Mouse (Mus musculus): Measurements from ENCODE around the gene Gm7903. TPM values are rescaled to one million over a fixed set of nuclear protein-coding genes. Genes with fewer than 3 reads are reported as not detected.
"Not testable (repeated sequence)": the region's sequence is repeated elsewhere in the genome, so short reads cannot be mapped to it uniquely, and the experiment has no call there.

Gene Gm7903
- total RNA-seq (2021): not detected
- long read RNA-seq, experiment 1: 0 reads
- long read RNA-seq, experiment 2: 0 reads

DNA sequence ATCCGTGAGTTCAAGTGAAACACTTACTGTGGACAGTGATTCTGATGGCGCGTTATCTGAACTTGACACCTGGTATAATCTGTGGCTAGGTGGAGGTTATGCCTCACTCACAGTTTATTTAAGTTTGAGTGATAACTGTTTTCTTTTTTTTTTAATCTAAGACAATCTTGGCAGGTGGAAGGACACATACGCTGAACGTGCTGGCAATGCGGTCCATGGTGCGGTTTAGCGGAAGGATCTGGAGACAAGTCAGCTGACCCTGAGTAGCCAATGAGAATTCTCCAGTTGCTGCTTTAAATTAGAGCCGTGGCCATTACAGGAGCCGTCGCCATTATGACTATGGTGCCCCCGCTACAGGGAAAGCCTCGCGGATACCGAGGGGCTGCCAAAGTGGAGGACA is at the start of gene Gm7903:
TSS of gene Gm7903 (plus strand) at position 301 of the 400 bp plus-strand sequence.
- DNase-seq; intact Hi-C loops (cut with DNase I): not testable (repeated sequence)

DNA sequence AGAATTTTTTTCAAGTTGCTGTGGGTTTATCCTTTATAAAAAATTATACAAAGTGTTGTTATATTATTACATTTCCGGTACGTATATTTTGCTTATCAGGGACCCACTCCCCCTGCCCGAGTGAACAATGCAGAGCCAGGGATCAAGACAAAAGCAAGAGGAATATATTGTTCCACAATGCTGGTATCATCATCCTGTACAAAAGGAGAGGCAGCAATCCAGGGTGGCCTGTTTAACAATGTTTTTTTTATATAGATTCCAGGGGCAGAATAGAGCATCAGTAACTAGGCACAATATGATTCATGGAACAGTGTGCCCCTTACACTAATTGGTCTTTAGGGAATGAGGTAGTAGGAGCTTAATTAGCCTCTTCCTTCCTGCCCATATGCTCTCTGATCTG is 30.1 kb upstream of the Gm7903 start:
- DNase-seq; intact Hi-C loops (cut with DNase I): not testable (repeated sequence)

DNA sequence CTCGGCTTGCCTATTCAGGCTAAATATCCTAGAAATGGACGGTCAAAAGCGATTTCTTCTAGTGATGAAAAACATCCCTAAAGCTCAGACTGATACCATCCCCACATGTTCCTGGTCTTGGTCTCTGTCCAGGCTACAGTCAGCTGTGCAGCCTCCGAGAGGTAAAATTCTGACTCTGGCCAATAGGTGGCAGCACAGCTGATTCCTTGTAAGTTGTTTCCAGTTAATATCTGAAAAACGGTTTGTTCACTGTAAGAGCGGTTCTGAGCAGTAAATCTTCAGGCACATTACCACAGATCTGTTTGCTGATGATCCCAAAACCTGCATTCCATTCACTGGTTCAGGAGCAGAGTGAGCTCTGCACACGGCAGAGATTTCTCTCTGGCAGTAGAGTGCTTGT is 12.4 kb upstream of the Gm7903 start:
- intact Hi-C loops (cut with DNase I); DNase-seq: not testable (repeated sequence)

DNA sequence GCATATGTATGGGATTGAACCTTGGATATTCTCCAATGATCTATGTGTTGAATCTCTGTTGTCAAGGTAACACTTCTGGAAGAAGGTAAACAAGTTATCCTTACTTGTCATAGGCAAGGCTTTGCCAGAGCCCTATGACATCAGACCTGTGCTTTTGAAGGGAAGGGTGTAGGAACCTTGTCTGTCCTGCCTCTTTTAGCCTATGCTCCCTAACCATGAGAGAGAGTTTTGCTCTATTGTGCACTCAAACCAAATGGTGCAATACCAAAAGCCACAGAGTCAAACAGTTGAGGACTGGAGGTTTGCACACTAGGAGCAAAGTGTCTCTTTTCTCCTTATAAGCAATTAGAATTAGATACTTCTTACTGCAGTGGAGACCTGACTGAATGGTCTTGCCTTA is 11.8 kb upstream of the Gm7903 start:
- DNase-seq; intact Hi-C loops (cut with DNase I): not testable (repeated sequence)

DNA sequence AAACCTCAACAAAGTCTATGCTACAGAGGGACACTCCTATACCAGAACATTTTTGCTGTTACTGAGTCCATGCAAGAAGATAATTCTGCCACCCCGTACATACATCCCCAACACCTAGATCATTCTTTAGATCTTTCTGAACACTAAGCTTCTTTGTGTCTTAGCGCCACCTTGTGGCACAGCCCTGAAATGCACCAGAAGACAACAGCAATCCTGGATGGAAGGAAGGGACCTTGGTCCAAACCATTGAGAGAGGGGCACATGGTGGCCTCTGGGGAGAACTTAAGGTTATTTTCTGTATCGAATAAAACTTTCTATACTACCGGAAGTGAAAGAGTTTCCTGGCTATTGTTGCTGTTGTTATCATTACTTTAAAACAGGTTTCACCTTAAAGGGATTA is 11.2 kb upstream of the Gm7903 start:
- intact Hi-C loops (cut with DNase I); DNase-seq: not testable (repeated sequence)

DNA sequence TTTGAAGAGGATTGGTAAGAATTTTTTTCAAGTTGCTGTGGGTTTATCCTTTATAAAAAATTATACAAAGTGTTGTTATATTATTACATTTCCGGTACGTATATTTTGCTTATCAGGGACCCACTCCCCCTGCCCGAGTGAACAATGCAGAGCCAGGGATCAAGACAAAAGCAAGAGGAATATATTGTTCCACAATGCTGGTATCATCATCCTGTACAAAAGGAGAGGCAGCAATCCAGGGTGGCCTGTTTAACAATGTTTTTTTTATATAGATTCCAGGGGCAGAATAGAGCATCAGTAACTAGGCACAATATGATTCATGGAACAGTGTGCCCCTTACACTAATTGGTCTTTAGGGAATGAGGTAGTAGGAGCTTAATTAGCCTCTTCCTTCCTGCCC is 30.5 kb downstream of the Gm7903 start:
- DNase-seq; intact Hi-C loops (cut with DNase I): not testable (repeated sequence)

DNA sequence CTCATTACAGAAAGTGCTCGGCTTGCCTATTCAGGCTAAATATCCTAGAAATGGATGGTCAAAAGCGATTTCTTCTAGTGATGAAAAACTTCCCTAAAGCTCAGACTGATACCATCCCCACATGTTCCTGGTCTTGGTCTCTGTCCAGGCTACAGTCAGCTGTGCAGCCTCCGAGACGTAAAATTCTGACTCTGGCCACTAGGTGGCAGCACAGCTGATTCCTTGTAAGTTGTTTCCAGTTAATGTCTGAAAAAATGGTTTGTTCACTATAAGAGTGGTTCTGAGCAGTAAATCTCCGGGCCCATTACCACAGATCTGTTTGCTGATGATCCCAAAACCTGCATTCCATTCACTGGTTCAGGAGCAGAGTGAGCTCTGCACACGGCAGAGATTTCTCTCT is 48.3 kb downstream of the Gm7903 start:
- intact Hi-C loops (cut with DNase I); DNase-seq: not testable (repeated sequence)

DNA sequence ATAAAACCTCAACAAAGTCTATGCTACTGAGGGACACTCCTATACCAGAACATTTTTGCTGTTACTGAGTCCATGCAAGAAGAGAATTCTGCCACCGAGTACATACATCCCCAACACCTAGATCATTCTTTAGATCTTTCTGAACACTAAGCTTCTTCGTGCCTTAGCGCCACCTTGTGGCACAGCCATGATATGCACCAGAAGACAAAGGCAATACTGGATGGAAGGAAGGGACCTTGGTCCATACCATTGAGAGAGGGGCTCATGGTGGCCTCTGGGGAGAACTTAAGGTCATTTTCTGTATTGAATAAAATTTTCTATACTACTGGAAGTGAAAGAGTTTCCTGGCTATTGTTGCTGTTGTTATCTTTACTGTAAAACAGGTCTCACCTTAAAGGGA is 49.5 kb downstream of the Gm7903 start:
- intact Hi-C loops (cut with DNase I); DNase-seq: not testable (repeated sequence)

Other genes starting within 250 kb of the Gm7903 start
- gene Tceal6, start 223.1 kb upstream of the Gm7903 start, total RNA-seq (2021): not detected
- not detected for gene Pramel3, start 131.5 kb upstream of the Gm7903 start, total RNA-seq (2021)
- not detected for gene Gm5128, start 60.6 kb upstream of the Gm7903 start, total RNA-seq (2021)
- gene AV320801, start 60.8 kb downstream of the Gm7903 start, total RNA-seq (2021): not detected
- gene Nxf7, start 164.9 kb downstream of the Gm7903 start, total RNA-seq (2021): under 1 TPM in 1 of 2 experiments, not detected in 1; 0.10 TPM
- gene Prame, start 193.9 kb downstream of the Gm7903 start, total RNA-seq (2021): not detected

Data from heart, postnatal 14 days (tissue).